Mouse (Mus musculus): ENCODE measurements around the gene Ctsg. TPM values are rescaled to one million over a fixed set of nuclear protein-coding genes. Genes with fewer than 3 reads are reported as not detected.
"Not testable (repeated sequence)": the region's sequence is repeated elsewhere in the genome, so short reads cannot be mapped to it uniquely, and the experiment has no call there.

Gene Ctsg
- polyA plus RNA-seq, 1 experiment from 2014 or later = not detected

DNA sequence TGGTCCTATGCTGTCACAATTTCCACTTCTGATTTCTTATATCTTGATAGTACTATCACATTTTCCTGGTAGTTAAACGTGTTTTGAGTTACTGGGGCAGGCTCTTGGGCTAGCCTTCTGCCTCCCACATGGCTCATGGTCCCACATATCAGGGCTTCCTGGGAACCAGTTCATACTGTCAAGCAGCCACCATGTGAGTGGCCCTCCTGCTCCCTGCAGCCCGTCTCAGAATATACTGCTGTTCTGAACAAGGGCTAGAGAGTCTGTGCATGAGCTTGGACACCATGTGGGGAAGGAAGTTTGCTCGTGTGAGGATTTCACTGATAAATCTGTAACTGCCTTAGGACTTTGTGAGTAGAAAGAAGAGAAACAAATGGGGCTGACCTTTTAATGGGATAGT is 15.7 kb downstream of the Ctsg start:
- H3K36me3 ChIP-seq = no peaks in the 10 kb centered on the region
- WGBS = 66% methylated on average over 3 of the region's 3 CpGs
- H3K4me3 ChIP-seq = no peak overlapping the region
- no peaks in the 10 kb centered on the region for H3K9me3 ChIP-seq (replicated peaks)
- no peak for DNase-seq (ENCODE audit: low spot score)
- no peaks in the 10 kb centered on the region for H3K4me1 ChIP-seq
- H3K27ac ChIP-seq (replicated peaks) = no peak overlapping the region
- H3K27me3 ChIP-seq (ENCODE audit: low read depth, poor library complexity, severe bottlenecking) = no peaks in the 10 kb centered on the region

DNA sequence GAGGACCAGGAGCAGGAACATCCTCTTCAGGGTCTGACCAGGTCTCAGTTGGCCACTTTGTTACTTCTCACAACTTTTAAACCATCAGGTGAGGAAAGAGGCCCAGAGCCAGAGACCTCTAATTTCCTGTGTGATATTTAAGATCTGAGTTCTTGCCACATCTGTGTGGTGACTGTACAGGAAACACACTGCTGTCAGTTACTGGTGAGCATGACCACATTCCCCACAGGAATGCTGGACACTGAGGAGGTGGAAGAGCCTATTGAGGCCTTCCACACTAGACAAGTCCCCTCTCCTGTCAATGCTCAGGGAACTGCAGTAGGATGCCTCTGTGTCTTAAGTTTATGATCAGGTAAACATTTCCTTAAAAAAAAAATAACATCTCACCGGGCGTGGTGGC is 17.2 kb downstream of the Ctsg start, which contains the start of gene Mcpt8:
Mcpt8 (minus strand) TSS at position 107 of the 400 bp plus-strand sequence.
- WGBS = 97% methylated on average over 2 of the region's 2 CpGs
- H3K27ac ChIP-seq (replicated peaks) = no peak within 1 kb of the TSS
- no peaks in the 10 kb centered on the region for H3K27me3 ChIP-seq (ENCODE audit: low read depth, poor library complexity, severe bottlenecking)
- H3K36me3 ChIP-seq = no peaks in the 10 kb centered on the region
- no peaks in the 10 kb centered on the region for H3K9me3 ChIP-seq (replicated peaks)
- H3K4me1 ChIP-seq = no peaks in the 10 kb centered on the region
- H3K4me3 ChIP-seq = no peak within 1 kb of the TSS
- DNase-seq (ENCODE audit: low spot score) = no peak

DNA sequence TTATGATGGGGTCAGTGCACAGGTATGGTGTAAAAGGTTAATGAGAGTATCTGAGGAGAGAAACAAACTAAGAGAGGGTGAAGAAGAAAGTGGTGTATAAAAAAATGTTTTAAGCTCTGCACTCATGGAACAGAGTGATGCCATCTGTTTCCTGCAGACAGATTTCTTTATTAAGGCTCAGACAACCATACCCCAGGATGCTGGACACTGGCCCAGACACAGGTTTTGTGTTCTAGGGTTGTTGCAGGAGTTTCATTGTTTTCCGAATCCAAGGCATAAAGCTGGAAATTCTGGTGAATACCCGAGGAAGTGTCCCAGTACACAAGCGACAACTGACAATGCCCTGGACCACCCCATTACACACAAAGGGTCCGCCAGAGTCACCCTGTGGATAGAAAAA is 20.4 kb downstream of the Ctsg start:
- no peak for DNase-seq (ENCODE audit: low spot score)
- no peaks in the 10 kb centered on the region for H3K9me3 ChIP-seq (replicated peaks)
- no peaks in the 10 kb centered on the region for H3K27me3 ChIP-seq (ENCODE audit: low read depth, poor library complexity, severe bottlenecking)
- no peak overlapping the region for H3K4me3 ChIP-seq
- no peaks in the 10 kb centered on the region for H3K36me3 ChIP-seq
- H3K27ac ChIP-seq (replicated peaks) = no peak overlapping the region
- 89% methylated on average over 4 of the region's 4 CpGs for WGBS
- no peaks in the 10 kb centered on the region for H3K4me1 ChIP-seq

DNA sequence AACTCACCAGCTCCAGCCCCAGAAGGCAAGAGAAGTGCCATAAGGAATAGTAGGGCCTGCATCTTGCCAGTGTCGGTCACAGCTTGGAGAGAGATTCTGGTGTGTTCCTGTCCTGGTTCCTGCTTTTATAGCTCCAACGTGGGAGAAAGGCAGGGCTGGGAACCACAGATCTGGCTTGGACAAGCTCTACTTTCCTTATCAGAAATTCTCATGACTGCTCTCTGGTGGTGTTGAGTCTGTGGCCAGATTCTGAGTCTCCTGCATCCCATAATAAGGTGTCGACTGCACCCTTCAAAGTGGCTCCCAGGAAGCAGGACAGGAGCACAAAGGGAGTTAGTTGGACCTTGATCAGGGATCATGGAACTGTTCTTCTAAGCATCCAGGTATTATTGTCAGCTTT is 40.2 kb downstream of the Ctsg start, which contains the start of gene Mcpt4:
Mcpt4 (minus strand) TSS at position 101 of the 400 bp plus-strand sequence.
- not testable (repeated sequence) for H3K27ac ChIP-seq (replicated peaks); H3K4me1 ChIP-seq; H3K4me3 ChIP-seq; H3K27me3 ChIP-seq (ENCODE audit: low read depth, poor library complexity, severe bottlenecking); H3K36me3 ChIP-seq; H3K9me3 ChIP-seq (replicated peaks); DNase-seq (ENCODE audit: low spot score)
- WGBS = 79% methylated on average over 3 of the region's 3 CpGs

DNA sequence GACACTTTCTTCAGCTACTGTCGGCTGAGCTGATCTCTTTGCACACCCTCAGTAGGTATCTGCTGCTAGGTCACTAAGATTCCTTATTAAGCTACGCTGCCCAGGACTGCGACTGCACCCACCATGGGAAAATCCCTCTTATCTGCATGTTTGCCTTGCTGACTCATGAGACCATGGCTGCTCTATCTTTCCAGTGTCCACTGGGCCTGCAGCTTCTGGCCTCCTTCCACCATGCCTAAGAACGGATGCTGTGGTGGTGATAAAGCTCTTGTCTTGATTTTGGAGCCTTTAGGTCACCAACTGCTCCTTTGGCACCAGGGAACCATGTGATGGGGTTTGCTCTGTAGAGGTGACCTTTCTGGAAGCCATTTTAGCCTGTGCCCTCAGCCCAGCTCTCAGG is 44.7 kb downstream of the Ctsg start:
- H3K27ac ChIP-seq (replicated peaks) = no peak overlapping the region
- H3K4me3 ChIP-seq = no peak overlapping the region
- no peaks in the 10 kb centered on the region for H3K4me1 ChIP-seq
- no peaks in the 10 kb centered on the region for H3K9me3 ChIP-seq (replicated peaks)
- H3K36me3 ChIP-seq = no peaks in the 10 kb centered on the region
- H3K27me3 ChIP-seq (ENCODE audit: low read depth, poor library complexity, severe bottlenecking) = no peaks in the 10 kb centered on the region
- WGBS = 84% methylated on average over 4 of the region's 4 CpGs
- no peak for DNase-seq (ENCODE audit: low spot score)

DNA sequence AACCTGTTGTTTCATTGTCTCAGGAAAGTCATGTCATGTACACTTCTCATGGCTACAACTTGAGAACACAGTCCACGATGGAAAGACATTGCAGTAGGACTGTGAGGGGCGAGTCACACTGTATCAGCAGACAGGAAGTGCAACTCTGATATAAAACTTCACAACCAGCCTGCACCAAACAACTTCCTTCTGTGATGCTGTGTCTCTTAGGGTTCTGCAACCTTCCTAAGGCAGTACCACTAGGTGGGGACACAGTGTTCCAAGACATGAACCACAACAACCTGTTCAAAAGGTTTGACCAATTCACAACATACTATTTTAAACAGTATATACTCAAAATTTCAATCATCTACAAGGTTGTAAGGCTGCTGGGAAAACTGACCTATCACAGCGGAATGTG is 47.0 kb downstream of the Ctsg start:
- WGBS = 89% methylated on average over 3 of the region's 3 CpGs
- Histone ChIP-seq H3K27me3 (ENCODE audit: low read depth, poor library complexity, severe bottlenecking) (no peaks in the 10 kb centered on the region), H3K36me3 (no peaks in the 10 kb centered on the region), H3K27ac (replicated peaks) (no peak overlapping the region), H3K4me3 (no peak overlapping the region), H3K9me3 (replicated peaks) (no peaks in the 10 kb centered on the region), H3K4me1 (no peaks in the 10 kb centered on the region)
- DNase-seq (ENCODE audit: low spot score) = no peak

Small RNAs within 50 kb of the gene (microRNA-seq; reads per million reads assigned to microRNA genes)
- not detected for gene Mir6949

Other genes with a start within 250 kb of the Ctsg start
- gene Nynrin, start 248.6 kb downstream of the Ctsg start, polyA plus RNA-seq (2016; fragmentation: Nextera tagmentation; extraction: Ambion mirVana) = 22.3 and 25.1 TPM in 2 replicates
- 0.14 and 0.16 TPM in 2 replicates for gene Cbln3, start 218.2 kb downstream of the Ctsg start, polyA plus RNA-seq (2016; fragmentation: Nextera tagmentation; extraction: Ambion mirVana)
- gene Khnyn, start 217.6 kb downstream of the Ctsg start, polyA plus RNA-seq (2016; fragmentation: Nextera tagmentation; extraction: Ambion mirVana) = 23.2 and 24.7 TPM in 2 replicates
- gene Sdr39u1, start 202.3 kb downstream of the Ctsg start, polyA plus RNA-seq (2016; fragmentation: Nextera tagmentation; extraction: Ambion mirVana) = 27.5 and 31.5 TPM in 2 replicates
- not detected in 2 replicates for gene Cma1, start 157.9 kb downstream of the Ctsg start, polyA plus RNA-seq (2016; fragmentation: Nextera tagmentation; extraction: Ambion mirVana)
- gene Cma2, start 151.6 kb downstream of the Ctsg start, polyA plus RNA-seq (2016; fragmentation: Nextera tagmentation; extraction: Ambion mirVana) = not detected in 2 replicates
- gene Mcpt1, start 84.6 kb downstream of the Ctsg start, polyA plus RNA-seq (2016; fragmentation: Nextera tagmentation; extraction: Ambion mirVana) = not detected in 2 replicates
- not detected in 2 replicates for gene Mcpt9, start 72.1 kb downstream of the Ctsg start, polyA plus RNA-seq (2016; fragmentation: Nextera tagmentation; extraction: Ambion mirVana)
- not detected in 2 replicates for gene Mcpt2, start 60.5 kb downstream of the Ctsg start, polyA plus RNA-seq (2016; fragmentation: Nextera tagmentation; extraction: Ambion mirVana)
- gene Mcpt4, start 40.3 kb downstream of the Ctsg start, polyA plus RNA-seq (2016; fragmentation: Nextera tagmentation; extraction: Ambion mirVana) = not detected in 2 replicates
- gene Mcpt8, start 17.3 kb downstream of the Ctsg start, polyA plus RNA-seq (2016; fragmentation: Nextera tagmentation; extraction: Ambion mirVana) = not detected in 2 replicates
- not detected in 2 replicates for gene Gzme, start 18.1 kb upstream of the Ctsg start, polyA plus RNA-seq (2016; fragmentation: Nextera tagmentation; extraction: Ambion mirVana)
- not detected in 2 replicates for gene Gzmd, start 30.0 kb upstream of the Ctsg start, polyA plus RNA-seq (2016; fragmentation: Nextera tagmentation; extraction: Ambion mirVana)
- not detected in 2 replicates for gene Gzmg, start 57.0 kb upstream of the Ctsg start, polyA plus RNA-seq (2016; fragmentation: Nextera tagmentation; extraction: Ambion mirVana)
- gene Gzmn, start 72.0 kb upstream of the Ctsg start, polyA plus RNA-seq (2016; fragmentation: Nextera tagmentation; extraction: Ambion mirVana) = not detected in 2 replicates
- gene Gzmf, start 108.8 kb upstream of the Ctsg start, polyA plus RNA-seq (2016; fragmentation: Nextera tagmentation; extraction: Ambion mirVana) = not detected in 2 replicates
- gene Gzmc, start 132.1 kb upstream of the Ctsg start, polyA plus RNA-seq (2016; fragmentation: Nextera tagmentation; extraction: Ambion mirVana) = not detected in 2 replicates
- not detected in 2 replicates for gene Gzmb, start 159.7 kb upstream of the Ctsg start, polyA plus RNA-seq (2016; fragmentation: Nextera tagmentation; extraction: Ambion mirVana)